Mouse (Mus musculus) megakaryocyte, embryonic 14.5 days (primary cell): Measurements from ENCODE around the gene Srsf4.

Experiments
- FLI1 ChIP-seq: IDR thresholded peaks from 2 replicates; pipeline ENCODE4 v1.6.1; 2012; ENCODE audit warnings: low read length, inconsistent platforms, mixed read lengths
- GATA1 ChIP-seq: IDR thresholded peaks from 3 replicates; pipeline ENCODE4 v1.6.1; 2012; ENCODE audit warnings: mixed read lengths, low read length, inconsistent platforms, borderline replicate concordance

DNA sequence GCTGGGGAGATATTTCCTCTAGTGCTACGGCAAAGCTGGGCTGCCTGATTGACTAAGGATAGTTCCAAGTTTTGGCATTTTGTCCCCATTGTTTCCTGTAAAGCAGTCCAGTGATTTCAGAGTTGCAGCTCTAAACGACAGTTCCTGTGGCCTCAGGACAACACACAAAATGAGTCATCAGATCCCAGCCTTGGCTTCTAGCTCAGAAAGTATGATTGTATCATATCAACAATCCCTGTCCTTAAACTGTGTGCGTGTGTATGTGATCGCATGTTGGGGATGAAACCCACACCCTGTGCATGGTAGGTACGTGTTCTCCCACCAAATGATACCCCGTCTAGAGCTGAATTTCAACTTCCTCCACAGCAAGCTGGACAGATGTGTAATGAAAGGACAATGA lies 55.7 kb downstream of the Srsf4 start:
- TF ChIP-seq GATA1: no peak
- no peak for TF ChIP-seq FLI1
